Mouse (Mus musculus) urinary bladder, postnatal 25 days (tissue): Measurements from ENCODE around the gene Lce1l.
"Not testable (repeated sequence)": the region's sequence is repeated elsewhere in the genome, so short reads cannot be mapped to it uniquely, and the experiment has no call there.

Experiments
- DNase-seq: peaks from one replicate; pipeline ENCODE4 v3.0.0; 2022; ENCODE audit warnings: low spot score

Lce1l gene

GRCm38 (mm10) chr3:92851186-92851585, at the start of gene Lce1l:
TSS of gene Lce1l (minus strand) at chr3:92851286.
- no peak for DNase-seq

DNA sequence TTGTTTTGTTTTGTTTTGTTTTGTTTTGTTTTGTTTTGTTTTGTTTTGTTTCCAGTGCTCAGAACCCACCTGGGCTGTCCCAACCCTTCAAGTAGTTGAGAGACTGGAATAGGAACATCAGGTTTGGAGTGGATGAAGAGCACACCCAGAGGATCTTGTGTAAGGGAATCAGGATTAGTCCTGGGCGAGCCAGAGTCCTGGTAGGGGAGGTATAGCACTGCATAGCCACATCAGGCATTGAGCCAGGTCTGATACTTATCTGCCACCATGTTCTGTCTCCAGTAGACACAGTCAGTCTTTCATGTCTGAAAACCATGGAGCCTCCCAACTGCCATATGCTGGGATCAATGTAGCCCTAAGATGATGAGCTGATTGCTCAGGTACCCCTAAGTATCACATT, 43.4 kb upstream of the Lce1l start:
- DNase-seq, result no peak

DNA sequence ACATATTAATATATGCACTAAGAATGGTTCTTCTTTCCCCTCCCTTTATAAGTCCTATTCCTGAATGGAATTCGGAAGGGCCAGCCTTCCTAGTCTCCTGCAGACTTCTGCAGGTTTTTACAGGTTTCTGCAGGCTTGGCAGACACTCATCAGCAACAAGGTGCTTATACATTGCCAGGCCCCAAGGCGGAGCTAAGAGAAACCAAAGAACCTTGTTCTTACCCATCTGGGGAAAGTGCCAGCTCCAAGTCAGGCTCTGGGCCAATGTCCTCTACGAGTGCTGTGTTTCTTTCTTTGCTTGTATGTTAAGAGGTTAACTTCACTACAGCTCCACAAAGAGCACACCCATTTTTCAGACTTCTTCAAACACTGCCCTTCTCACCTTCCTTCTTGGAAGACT, 43.0 kb upstream of the Lce1l start:
- no peak for DNase-seq

- DNase-seq, result no peak
Measured at GRCm38 (mm10) chr3:92874180-92874579, 23.1 kb upstream of the Lce1l start.

- no peak for DNase-seq
Measured at GRCm38 (mm10) chr3:92870116-92870515, 19.0 kb upstream of the Lce1l start, which contains the start of gene 2310050C09Rik. TSS of gene 2310050C09Rik (minus strand) at chr3:92870216.

DNA sequence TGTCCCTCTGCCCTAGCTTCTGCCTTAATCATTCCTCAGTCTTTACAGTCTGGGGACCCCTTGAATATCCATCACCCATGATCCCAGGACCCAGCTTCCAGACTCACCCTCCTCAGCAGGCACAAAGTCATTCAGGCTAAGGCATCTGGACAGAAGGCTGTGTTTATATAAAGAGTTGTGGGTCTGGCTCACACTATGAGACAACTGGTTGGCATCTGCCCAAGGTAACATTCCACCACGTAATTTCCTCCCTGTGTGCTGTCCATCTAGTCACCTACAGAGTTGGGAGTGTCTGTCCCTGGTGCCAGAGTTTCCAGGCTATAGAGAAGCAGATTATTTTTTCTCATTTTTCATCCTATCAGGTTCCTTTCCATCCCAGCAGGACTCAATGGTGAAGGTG, 24.0 kb downstream of the Lce1l start, which contains the start of gene Kprp:
Kprp (minus strand) TSS at position 140 of the 400 bp plus-strand sequence.
- DNase-seq, result no peak

GRCm38 (mm10) chr3:92825808-92826207, 25.3 kb downstream of the Lce1l start:
- DNase-seq, result no peak

DNA sequence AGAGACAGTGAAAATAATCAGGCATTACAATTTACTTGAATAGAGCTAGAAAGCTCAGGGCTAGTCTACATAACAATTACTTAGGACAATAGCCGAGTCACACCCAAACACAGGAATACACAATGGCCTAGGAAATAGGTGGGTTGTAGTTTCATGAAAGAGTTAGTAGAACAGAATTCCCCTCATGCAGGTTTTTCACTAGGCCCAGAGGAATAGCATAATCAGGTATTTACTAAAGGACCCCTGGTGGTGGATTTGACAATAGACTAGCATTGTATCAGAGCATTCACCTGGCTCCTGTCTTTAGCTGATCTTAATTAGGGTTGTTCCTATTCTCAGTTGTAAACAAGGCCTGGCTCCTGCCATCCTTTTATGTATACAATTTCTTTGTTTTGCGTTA, 35.0 kb downstream of the Lce1l start:
- not testable (repeated sequence) for DNase-seq

- DNase-seq, result no peak
Measured at GRCm38 (mm10) chr3:92815581-92815980, 35.5 kb downstream of the Lce1l start.

DNA sequence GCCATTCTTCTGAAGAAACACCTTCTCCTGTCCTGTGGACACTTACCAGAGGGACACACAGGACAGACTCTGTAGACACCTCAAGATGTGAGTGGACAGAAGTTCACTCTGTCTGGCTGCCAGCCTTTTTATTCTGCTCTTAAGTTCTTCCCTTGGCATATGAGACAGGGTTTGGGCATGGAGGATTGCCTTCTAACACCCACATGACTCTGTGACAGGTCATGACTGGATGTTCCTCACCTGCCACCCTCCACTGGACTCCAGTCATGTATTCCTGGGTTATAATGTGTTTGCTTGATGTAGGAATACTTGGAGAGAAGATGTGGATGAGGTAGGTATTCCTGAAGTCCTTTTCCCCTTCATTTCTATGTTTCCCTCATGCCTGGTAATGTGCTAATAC, 43.3 kb downstream of the Lce1l start, which contains the start of gene Lce1k:
Lce1k (minus strand) TSS at position 101 of the 400 bp plus-strand sequence.
- DNase-seq, result no peak
